Mouse (Mus musculus): ENCODE results near the gene Rmi1. TPM values are rescaled to one million over a fixed set of nuclear protein-coding genes. Genes with fewer than 3 reads are reported as not detected.
"Not testable (repeated sequence)": the region's sequence is repeated elsewhere in the genome, so short reads cannot be mapped to it uniquely, and the experiment has no call there.

Rmi1 gene
- polyA plus RNA-seq, 1 experiment from 2014 or later: 36.6 TPM

- WGBS (ENCODE audit: missing documents): 92% methylated on average over 7 of the region's 7 CpGs
- H3K79me2 ChIP-seq (ENCODE audit: inconsistent target): peaks cover 10% of the 10 kb centered on the region; the same call in 1 of the 2 replicates
- H3K4me3 ChIP-seq (ENCODE audit: inconsistent target): no peak overlapping the region
- H3K27ac ChIP-seq: no peak overlapping the region
- peaks cover 30% of the 10 kb centered on the region for H3K36me3 ChIP-seq (ENCODE audit: inconsistent target)
Observed at GRCm38 (mm10) chr13:58385547-58385920, 16.5 kb upstream of the Rmi1 start.

- Histone ChIP-seq H3K27ac (no peak overlapping the region), H3K79me2 (ENCODE audit: inconsistent target) (peaks cover 16% of the 10 kb centered on the region; the same call in 1 of the 2 replicates), H3K36me3 (ENCODE audit: inconsistent target) (peaks cover 19% of the 10 kb centered on the region), H3K4me3 (ENCODE audit: inconsistent target) (no peak overlapping the region)
- WGBS (ENCODE audit: missing documents): 24% methylated on average over 6 of the region's 7 CpGs
Observed at GRCm38 (mm10) chr13:58387948-58388347, 14.1 kb upstream of the Rmi1 start.

GRCm38 (mm10) chr13:58388379-58388778, 13.7 kb upstream of the Rmi1 start:
- no peak overlapping the region for H3K27ac ChIP-seq
- H3K36me3 ChIP-seq (ENCODE audit: inconsistent target): peaks cover 20% of the 10 kb centered on the region
- H3K4me3 ChIP-seq (ENCODE audit: inconsistent target): no peak overlapping the region
- peaks cover 19% of the 10 kb centered on the region; the same call in 1 of the 2 replicates for H3K79me2 ChIP-seq (ENCODE audit: inconsistent target)
- 61% methylated on average over 3 of the region's 3 CpGs for WGBS (ENCODE audit: missing documents)

- Histone ChIP-seq H3K79me2 (ENCODE audit: inconsistent target) (peaks cover 19% of the 10 kb centered on the region; the same call in 1 of the 2 replicates), H3K4me3 (ENCODE audit: inconsistent target) (no peak overlapping the region), H3K27ac (no peak overlapping the region), H3K36me3 (ENCODE audit: inconsistent target) (peaks cover 31% of the 10 kb centered on the region)
- 93% methylated on average over 2 of the region's 2 CpGs for WGBS (ENCODE audit: missing documents)
Observed at GRCm38 (mm10) chr13:58389324-58389951, 12.6 kb upstream of the Rmi1 start.

GRCm38 (mm10) chr13:58394392-58394791, 7.7 kb upstream of the Rmi1 start:
- not testable (repeated sequence) for H3K4me3 ChIP-seq (ENCODE audit: inconsistent target); H3K27ac ChIP-seq
- peaks cover 80% of the 10 kb centered on the region for H3K36me3 ChIP-seq (ENCODE audit: inconsistent target)
- peaks cover 68% of the 10 kb centered on the region for H3K79me2 ChIP-seq (ENCODE audit: inconsistent target)
- WGBS (ENCODE audit: missing documents): 100% methylated on average over 9 of the region's 11 CpGs

- 87% methylated on average over 9 of the region's 13 CpGs for WGBS (ENCODE audit: missing documents)
- H3K4me3 ChIP-seq (ENCODE audit: inconsistent target): no peak overlapping the region
- H3K27ac ChIP-seq: no peak overlapping the region
- peaks cover 71% of the 10 kb centered on the region for H3K36me3 ChIP-seq (ENCODE audit: inconsistent target)
- H3K79me2 ChIP-seq (ENCODE audit: inconsistent target): peaks cover 84% of the 10 kb centered on the region
Observed at GRCm38 (mm10) chr13:58397651-58398050, 4.4 kb upstream of the Rmi1 start.

- H3K27ac ChIP-seq: peak overlapping the region; percentile 56
- H3K79me2 ChIP-seq (ENCODE audit: inconsistent target): peaks cover 84% of the 10 kb centered on the region
- peak overlapping the region; percentile 88 for H3K4me3 ChIP-seq (ENCODE audit: inconsistent target)
- WGBS (ENCODE audit: missing documents): 0% methylated on average over 9 of the region's 11 CpGs
- H3K36me3 ChIP-seq (ENCODE audit: inconsistent target): peaks cover 43% of the 10 kb centered on the region
Observed at GRCm38 (mm10) chr13:58400576-58400975, 1.5 kb upstream of the Rmi1 start.

GRCm38 (mm10) chr13:58401135-58402002, 679 bp upstream of the Rmi1 start:
- peaks cover 35% of the 10 kb centered on the region for H3K36me3 ChIP-seq (ENCODE audit: inconsistent target)
- WGBS (ENCODE audit: missing documents): 2% methylated on average over 68 of the region's 100 CpGs
- H3K27ac ChIP-seq: peak overlapping the region; percentile 56
- peak overlapping the region; percentile 88 for H3K4me3 ChIP-seq (ENCODE audit: inconsistent target)
- H3K79me2 ChIP-seq (ENCODE audit: inconsistent target): peaks cover 84% of the 10 kb centered on the region

- peaks cover 84% of the 10 kb centered on the region for H3K79me2 ChIP-seq (ENCODE audit: inconsistent target)
- H3K36me3 ChIP-seq (ENCODE audit: inconsistent target): peaks cover 22% of the 10 kb centered on the region
- 2% methylated on average over 12 of the region's 48 CpGs for WGBS (ENCODE audit: missing documents)
- peak overlapping the region; percentile 78 for H3K27ac ChIP-seq
- H3K4me3 ChIP-seq (ENCODE audit: inconsistent target): peak overlapping the region; percentile 52
Observed at GRCm38 (mm10) chr13:58402744-58403110, 679 bp downstream of the Rmi1 start.

GRCm38 (mm10) chr13:58403243-58403642, 1.2 kb downstream of the Rmi1 start, which contains the start of gene Hnrnpk:
Hnrnpk (minus strand) TSS chr13:58403343.
- WGBS (ENCODE audit: missing documents): 21% methylated on average over 7 of the region's 17 CpGs

GRCm38 (mm10) chr13:58411073-58411472, 9.0 kb downstream of the Rmi1 start:
- WGBS (ENCODE audit: missing documents): 86% methylated on average over 4 of the region's 4 CpGs
- Histone ChIP-seq H3K27ac (no peak overlapping the region), H3K36me3 (ENCODE audit: inconsistent target) (peaks cover 7% of the 10 kb centered on the region; the same call in 1 of the 2 replicates), H3K4me3 (ENCODE audit: inconsistent target) (no peak overlapping the region), H3K79me2 (ENCODE audit: inconsistent target) (peaks cover 16% of the 10 kb centered on the region)

More at GRCm38 (mm10) chr13:58403243-58403642, 1.2 kb downstream of the Rmi1 start, which contains the start of gene Hnrnpk:
- H3K79me2 ChIP-seq (ENCODE audit: inconsistent target): peaks cover 79% of the 10 kb centered on the region
- peaks cover 16% of the 10 kb centered on the region for H3K36me3 ChIP-seq (ENCODE audit: inconsistent target)
- peak within 1 kb of the TSS; percentile 78 for H3K27ac ChIP-seq
- peak within 1 kb of the TSS; percentile 52 for H3K4me3 ChIP-seq (ENCODE audit: inconsistent target)

- Histone ChIP-seq H3K27ac (no peak overlapping the region), H3K79me2 (ENCODE audit: inconsistent target) (no peaks in the 10 kb centered on the region), H3K36me3 (ENCODE audit: inconsistent target) (peaks cover 2% of the 10 kb centered on the region; the same call in 1 of the 2 replicates), H3K4me3 (ENCODE audit: inconsistent target) (no peak overlapping the region)
- WGBS (ENCODE audit: missing documents): 93% methylated on average over 6 of the region's 6 CpGs
Observed at GRCm38 (mm10) chr13:58415374-58415773, 13.3 kb downstream of the Rmi1 start.

- 87% methylated on average over 5 of the region's 5 CpGs for WGBS (ENCODE audit: missing documents)
- no peaks in the 10 kb centered on the region; the same call in 1 of the 2 replicates for H3K36me3 ChIP-seq (ENCODE audit: inconsistent target)
- no peak overlapping the region for H3K4me3 ChIP-seq (ENCODE audit: inconsistent target)
- H3K79me2 ChIP-seq (ENCODE audit: inconsistent target): no peaks in the 10 kb centered on the region
- no peak overlapping the region for H3K27ac ChIP-seq
Observed at GRCm38 (mm10) chr13:58415838-58416237, 13.8 kb downstream of the Rmi1 start.

GRCm38 (mm10) chr13:58418656-58419055, 16.6 kb downstream of the Rmi1 start:
- no peaks in the 10 kb centered on the region for H3K79me2 ChIP-seq (ENCODE audit: inconsistent target)
- H3K4me3 ChIP-seq (ENCODE audit: inconsistent target): no peak overlapping the region
- H3K27ac ChIP-seq: no peak overlapping the region
- WGBS (ENCODE audit: missing documents): 89% methylated on average over 4 of the region's 4 CpGs
- H3K36me3 ChIP-seq (ENCODE audit: inconsistent target): no peaks in the 10 kb centered on the region

GRCm38 (mm10) chr13:58419266-58419665, 17.2 kb downstream of the Rmi1 start:
- Histone ChIP-seq H3K36me3 (ENCODE audit: inconsistent target) (no peaks in the 10 kb centered on the region), H3K27ac (no peak overlapping the region), H3K79me2 (ENCODE audit: inconsistent target) (no peaks in the 10 kb centered on the region), H3K4me3 (ENCODE audit: inconsistent target) (no peak overlapping the region)
- WGBS (ENCODE audit: missing documents): 89% methylated on average over 1 of the region's 1 CpGs
